Mouse (Mus musculus) small intestine, adult 2 months (tissue): ENCODE data around the gene Zbed6. TPM values are rescaled to one million over a fixed set of nuclear protein-coding genes. Genes with fewer than 3 reads are reported as not detected.
"Not testable (repeated sequence)": the region's sequence is repeated elsewhere in the genome, so short reads cannot be mapped to it uniquely, and the experiment has no call there.

Source experiments
- H3K27ac ChIP-seq: fragments of 200-500 bp; 2 replicates; pipeline ENCODE4 v1.5.1; 2012; ENCODE audit warnings: low read depth, low read length, control low read depth, inconsistent platforms; ENCODE audit not compliant: insufficient read depth
- H3K27me3 ChIP-seq: fragments of 200-500 bp; 2 replicates; pipeline ENCODE4 v1.6.1; 2012; ENCODE audit warnings: mild to moderate bottlenecking, moderate library complexity, low read length, inconsistent platforms; ENCODE audit not compliant: control insufficient read depth, insufficient read depth
- H3K36me3 ChIP-seq: fragments of 200-500 bp; 2 replicates; pipeline ENCODE4 v1.6.1; 2012; ENCODE audit warnings: mild to moderate bottlenecking, low read length, control low read depth, inconsistent platforms; ENCODE audit not compliant: control insufficient read depth, insufficient read depth
- H3K4me1 ChIP-seq: fragments of 200-500 bp; 2 replicates; pipeline ENCODE4 v1.6.1; 2012; ENCODE audit warnings: low read length, inconsistent platforms, mixed read lengths; ENCODE audit not compliant: control insufficient read depth, insufficient read depth, insufficient read length
- H3K4me3 ChIP-seq: fragments of 200-500 bp; 2 replicates; pipeline ENCODE4 v1.5.1; 2012; ENCODE audit warnings: low read depth, mild to moderate bottlenecking, control low read depth, inconsistent platforms, low read length, moderate library complexity
- CTCF ChIP-seq: fragments of 200-500 bp; IDR thresholded peaks from 2 replicates; pipeline ENCODE4 v1.5.1; 2012; ENCODE audit warnings: low read depth, mild to moderate bottlenecking, control low read depth, inconsistent platforms, low read length, moderate library complexity, mixed read lengths; ENCODE audit not compliant: insufficient replicate concordance, insufficient read length; ENCODE audit errors: extremely low read depth
- POLR2A ChIP-seq: fragments of 200-500 bp; IDR thresholded peaks from 2 replicates; pipeline ENCODE4 v1.6.1; 2012; ENCODE audit warnings: low read depth, mild to moderate bottlenecking, control low read depth, inconsistent platforms, low read length, moderate library complexity
- WGBS: fragments of 180-500 bp; shearing (Covaris S2); methylation state at CpG from one replicate; pipeline ENCODE4 v1.1.7; 2018; 5-methylcytosine and 5-hydroxymethylcytosine counted together
- polyA plus RNA-seq: library from polyadenylated mRNA; depleted of rRNA; stranded (reverse); fragments of >200 nt; gene quantifications from 2 replicates; pipeline ENCODE4 v1.2.3, GENCODE M21; 2012; rRNA removed

The Zbed6 gene
- 0.61 and 1.0 TPM in 2 replicates for polyA plus RNA-seq

DNA sequence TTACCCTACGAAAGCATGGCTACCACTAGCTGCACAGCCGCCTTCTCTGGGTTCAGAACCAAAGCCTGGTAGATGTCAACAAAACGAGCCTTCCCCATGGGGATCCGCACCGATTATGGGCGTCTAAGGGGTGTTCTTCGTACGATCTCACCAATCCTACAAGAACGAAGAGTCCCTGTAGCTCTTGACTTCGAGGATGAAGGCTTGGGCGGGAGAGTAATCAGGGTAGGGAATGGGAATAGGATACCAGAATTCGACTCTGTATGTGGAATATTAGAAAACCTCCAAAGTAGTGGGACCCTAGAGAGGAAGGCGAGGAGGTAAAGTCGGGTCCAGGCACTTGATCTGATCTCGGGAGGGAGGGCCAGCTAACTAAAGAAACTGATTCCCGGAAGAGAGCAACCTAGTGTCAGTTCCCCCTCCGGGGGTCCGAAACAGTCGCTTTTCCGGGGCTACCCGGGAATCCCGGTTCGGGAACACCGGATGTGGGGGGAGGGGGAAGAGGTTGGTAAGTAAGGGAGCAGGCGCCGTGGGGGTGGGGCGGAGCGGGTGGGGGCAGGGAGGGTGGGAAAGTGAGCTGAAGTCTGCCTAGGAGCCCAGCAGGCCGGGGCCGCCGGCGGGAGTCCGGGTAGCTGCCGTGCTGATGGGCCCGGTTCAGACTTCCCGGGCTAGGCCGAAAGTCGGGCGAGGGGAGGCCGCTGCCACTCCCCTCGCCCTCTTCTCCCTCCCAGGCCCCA lies at the start of gene Zbed6:
TSS of gene Zbed6 (minus strand) at position 420 of the 737 bp plus-strand sequence.
- H3K4me3 ChIP-seq, result peak within 1 kb of the TSS; percentile 73
- 1% methylated on average over 41 of the region's 41 CpGs for WGBS
- H3K27ac ChIP-seq, result peak within 1 kb of the TSS; percentile 75
- H3K27me3 ChIP-seq, result no peaks in the 10 kb centered on the region
- peaks cover 23% of the 10 kb centered on the region for H3K36me3 ChIP-seq
- H3K4me1 ChIP-seq, result peaks cover 4% of the 10 kb centered on the region; the same call in 1 of the 2 replicates
- no peak for TF ChIP-seq CTCF
- no peak for TF ChIP-seq POLR2A

DNA sequence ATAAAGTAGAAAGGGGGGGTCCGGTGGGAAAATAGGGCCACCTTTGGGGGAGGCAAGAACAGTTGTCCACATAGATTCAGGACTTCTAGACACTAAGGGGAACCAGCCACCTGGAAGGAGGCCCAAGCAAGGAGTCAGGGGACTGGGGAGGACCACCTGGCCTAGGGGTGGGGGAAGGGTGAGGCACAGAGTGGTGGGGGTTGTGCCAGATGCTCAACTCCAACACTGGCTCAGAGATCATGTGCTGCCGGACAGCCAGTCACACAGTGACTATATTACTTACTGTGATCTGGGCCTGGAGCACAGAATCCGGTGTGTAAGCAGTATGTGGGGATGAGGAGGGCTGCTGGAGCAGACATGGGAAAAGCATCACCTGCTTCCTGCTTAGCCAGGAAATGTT lies 48.6 kb upstream of the Zbed6 start:
- Histone ChIP-seq H3K4me1 (no peaks in the 10 kb centered on the region), H3K27me3 (no peaks in the 10 kb centered on the region), H3K4me3 (no peak overlapping the region), H3K36me3 (no peaks in the 10 kb centered on the region), H3K27ac (no peak overlapping the region)
- WGBS, result 84% methylated on average over 3 of the region's 3 CpGs
- TF ChIP-seq POLR2A (no peak), CTCF (no peak)

- WGBS, result 36% methylated on average over 1 of the region's 2 CpGs
- not testable (repeated sequence) for H3K4me1 ChIP-seq, H3K4me3 ChIP-seq, H3K27me3 ChIP-seq, H3K27ac ChIP-seq, H3K36me3 ChIP-seq
These were observed 41.1 kb upstream of the Zbed6 start for GRCm38 (mm10) chr1:133701824-133702223.

DNA sequence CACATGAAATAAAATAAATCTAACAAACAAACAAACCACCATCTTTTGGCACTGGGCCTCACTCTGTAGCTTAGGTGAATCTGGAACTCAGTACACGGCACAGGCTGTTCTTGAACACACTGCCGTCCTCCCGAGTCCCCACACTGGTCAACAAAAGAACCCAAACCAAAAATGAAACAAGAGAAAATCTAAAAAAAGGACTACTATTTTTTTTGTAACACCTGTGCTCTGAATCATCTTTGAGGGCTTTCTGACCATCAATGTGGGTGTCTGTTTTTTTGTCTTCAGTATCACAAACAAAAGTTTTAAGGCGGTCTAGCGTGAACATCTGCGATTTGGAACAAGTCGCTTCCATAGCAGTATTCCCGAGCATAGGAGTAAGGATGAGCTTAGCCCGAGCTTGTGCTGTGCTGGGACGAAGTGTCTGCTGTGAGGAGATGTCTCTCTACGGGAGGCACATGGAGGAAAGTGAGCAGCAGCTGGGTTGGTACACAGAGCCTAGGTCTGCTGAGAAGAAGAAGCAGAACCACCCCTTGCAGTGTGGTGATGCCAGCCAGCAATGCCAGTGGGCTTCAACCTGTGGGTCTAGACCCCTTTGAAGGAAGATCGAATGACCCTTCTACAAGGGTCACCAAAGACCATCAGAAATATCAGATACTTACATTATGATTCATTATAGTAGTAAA lies 37.4 kb upstream of the Zbed6 start:
- no peak for TF ChIP-seq POLR2A
- TF ChIP-seq CTCF, result no peak
- peak overlapping the region; percentile 55 for H3K27ac ChIP-seq

GRCm38 (mm10) chr1:133695901-133696300 lies 35.2 kb upstream of the Zbed6 start:
- TF ChIP-seq CTCF (no peak), POLR2A (no peak)
- no peaks in the 10 kb centered on the region for H3K36me3 ChIP-seq
- H3K27me3 ChIP-seq, result no peaks in the 10 kb centered on the region
- no peak overlapping the region for H3K4me3 ChIP-seq
- 13% methylated on average over 7 of the region's 7 CpGs for WGBS
- H3K4me1 ChIP-seq, result peaks cover 24% of the 10 kb centered on the region
- no peak overlapping the region for H3K27ac ChIP-seq

More for the DNA sequence above, 37.4 kb upstream of the Zbed6 start:
- Histone ChIP-seq H3K4me3 (no peak overlapping the region), H3K36me3 (no peaks in the 10 kb centered on the region), H3K4me1 (peaks cover 24% of the 10 kb centered on the region), H3K27me3 (no peaks in the 10 kb centered on the region)
- WGBS, result 90% methylated on average over 12 of the region's 12 CpGs

DNA sequence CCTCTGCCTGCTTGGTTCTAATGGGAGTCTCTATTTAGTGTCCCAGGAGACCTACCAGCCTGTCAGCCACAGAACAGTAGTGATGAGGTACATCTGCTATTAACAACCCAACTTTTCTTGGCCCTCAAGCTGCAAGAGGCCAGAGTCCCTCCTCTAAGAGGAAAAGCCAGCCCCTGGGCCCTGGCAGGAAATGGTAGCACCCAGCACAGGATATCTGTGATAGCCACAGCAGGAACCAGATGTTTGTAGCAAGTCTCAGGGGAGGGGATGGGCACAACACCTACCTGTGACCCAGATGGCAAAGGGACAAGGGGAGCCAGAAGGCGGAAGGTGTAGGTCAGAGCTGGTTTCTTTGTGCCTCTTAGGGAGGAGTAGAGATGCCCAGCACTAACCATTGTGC lies 34.2 kb upstream of the Zbed6 start:
- Histone ChIP-seq H3K36me3 (no peaks in the 10 kb centered on the region), H3K4me1 (peaks cover 24% of the 10 kb centered on the region), H3K27ac (peak overlapping the region; percentile 84), H3K27me3 (no peaks in the 10 kb centered on the region), H3K4me3 (no peak overlapping the region)
- WGBS, result 73% methylated on average over 1 of the region's 1 CpGs
- no peak for TF ChIP-seq CTCF
- TF ChIP-seq POLR2A, result no peak

- no peak overlapping the region for H3K4me3 ChIP-seq
- H3K4me1 ChIP-seq, result peaks cover 24% of the 10 kb centered on the region
- TF ChIP-seq POLR2A, result no peak
- TF ChIP-seq CTCF, result no peak
- WGBS, result 10% methylated on average over 1 of the region's 1 CpGs
- no peaks in the 10 kb centered on the region for H3K36me3 ChIP-seq
- H3K27me3 ChIP-seq, result no peaks in the 10 kb centered on the region
- peak overlapping the region; percentile 84 for H3K27ac ChIP-seq
These were observed 33.6 kb upstream of the Zbed6 start for GRCm38 (mm10) chr1:133694301-133694700.
